Mouse (Mus musculus): ENCODE measurements around the gene Fbxo40. TPM values are rescaled to one million over a fixed set of nuclear protein-coding genes. Genes with fewer than 3 reads are reported as not detected.

The Fbxo40 gene
- polyA plus RNA-seq, 1 experiment from 2014 or later, result 0.11 TPM

- Histone ChIP-seq H3K4me3 (ENCODE audit: low read depth, low read length) (no peak overlapping the region), H3K9ac (ENCODE audit: low read length) (no peak overlapping the region), H3K27ac (ENCODE audit: low read depth, low read length) (no peak overlapping the region), H3K9me3 (ENCODE audit: control insufficient read depth, low read length) (no peaks in the 10 kb centered on the region), H3K36me3 (ENCODE audit: control insufficient read depth, insufficient read depth, low read length) (no peaks in the 10 kb centered on the region), H3K27me3 (ENCODE audit: control insufficient read depth, insufficient read depth, low read length) (no peaks in the 10 kb centered on the region), H3K4me2 (ENCODE audit: low read depth, low read length, severe bottlenecking) (no peak overlapping the region), H3K4me1 (replicated peaks; ENCODE audit: control insufficient read depth, insufficient read depth, low read length) (peaks cover 2% of the 10 kb centered on the region; the same call in 1 of the 2 replicates)
- DNase-seq (ENCODE audit: low spot score) (no peak), ATAC-seq (replicated peaks; ENCODE audit: low FRiP score) (no peak)
- WGBS, result 76% methylated on average over 6 of the region's 6 CpGs
These were observed 19.0 kb upstream of the Fbxo40 start for GRCm38 (mm10) chr16:37009262-37009661.

GRCm38 (mm10) chr16:36999366-36999972, 9.2 kb upstream of the Fbxo40 start:
- no peak overlapping the region for H3K9ac ChIP-seq (ENCODE audit: low read length)
- WGBS, result 83% methylated on average over 9 of the region's 9 CpGs
- no peak overlapping the region for H3K4me3 ChIP-seq (ENCODE audit: low read depth, low read length)
- no peak overlapping the region for H3K27ac ChIP-seq (ENCODE audit: low read depth, low read length)
- ATAC-seq (replicated peaks; ENCODE audit: low FRiP score), result no peak
- H3K4me1 ChIP-seq (replicated peaks; ENCODE audit: control insufficient read depth, insufficient read depth, low read length), result no peaks in the 10 kb centered on the region
- no peaks in the 10 kb centered on the region for H3K36me3 ChIP-seq (ENCODE audit: control insufficient read depth, insufficient read depth, low read length)
- no peaks in the 10 kb centered on the region for H3K27me3 ChIP-seq (ENCODE audit: control insufficient read depth, insufficient read depth, low read length)
- no peak overlapping the region for H3K4me2 ChIP-seq (ENCODE audit: low read depth, low read length, severe bottlenecking)
- DNase-seq (ENCODE audit: low spot score), result no peak
- no peaks in the 10 kb centered on the region for H3K9me3 ChIP-seq (ENCODE audit: control insufficient read depth, low read length)

GRCm38 (mm10) chr16:36997650-36998049, 7.4 kb upstream of the Fbxo40 start:
- Histone ChIP-seq H3K4me1 (replicated peaks; ENCODE audit: control insufficient read depth, insufficient read depth, low read length) (no peaks in the 10 kb centered on the region), H3K4me2 (ENCODE audit: low read depth, low read length, severe bottlenecking) (no peak overlapping the region), H3K36me3 (ENCODE audit: control insufficient read depth, insufficient read depth, low read length) (no peaks in the 10 kb centered on the region), H3K9me3 (ENCODE audit: control insufficient read depth, low read length) (no peaks in the 10 kb centered on the region), H3K9ac (ENCODE audit: low read length) (no peak overlapping the region), H3K27me3 (ENCODE audit: control insufficient read depth, insufficient read depth, low read length) (no peaks in the 10 kb centered on the region), H3K4me3 (ENCODE audit: low read depth, low read length) (no peak overlapping the region), H3K27ac (ENCODE audit: low read depth, low read length) (no peak overlapping the region)
- WGBS, result 84% methylated on average over 6 of the region's 6 CpGs
- ATAC-seq (replicated peaks; ENCODE audit: low FRiP score), result no peak
- DNase-seq (ENCODE audit: low spot score), result no peak

GRCm38 (mm10) chr16:36989493-36989892, 774 bp downstream of the Fbxo40 start:
- ATAC-seq (replicated peaks; ENCODE audit: low FRiP score) (no peak), DNase-seq (ENCODE audit: low spot score) (no peak)
- Histone ChIP-seq H3K4me2 (ENCODE audit: low read depth, low read length, severe bottlenecking) (no peak overlapping the region), H3K9me3 (ENCODE audit: control insufficient read depth, low read length) (no peaks in the 10 kb centered on the region), H3K4me3 (ENCODE audit: low read depth, low read length) (no peak overlapping the region), H3K9ac (ENCODE audit: low read length) (no peak overlapping the region), H3K27me3 (ENCODE audit: control insufficient read depth, insufficient read depth, low read length) (no peaks in the 10 kb centered on the region), H3K4me1 (replicated peaks; ENCODE audit: control insufficient read depth, insufficient read depth, low read length) (no peaks in the 10 kb centered on the region), H3K36me3 (ENCODE audit: control insufficient read depth, insufficient read depth, low read length) (no peaks in the 10 kb centered on the region), H3K27ac (ENCODE audit: low read depth, low read length) (no peak overlapping the region)
- 68% methylated on average over 8 of the region's 8 CpGs for WGBS

- Histone ChIP-seq H3K9me3 (ENCODE audit: control insufficient read depth, low read length) (no peaks in the 10 kb centered on the region), H3K4me2 (ENCODE audit: low read depth, low read length, severe bottlenecking) (no peak overlapping the region), H3K4me1 (replicated peaks; ENCODE audit: control insufficient read depth, insufficient read depth, low read length) (no peaks in the 10 kb centered on the region), H3K4me3 (ENCODE audit: low read depth, low read length) (no peak overlapping the region), H3K27ac (ENCODE audit: low read depth, low read length) (no peak overlapping the region), H3K36me3 (ENCODE audit: control insufficient read depth, insufficient read depth, low read length) (no peaks in the 10 kb centered on the region), H3K9ac (ENCODE audit: low read length) (no peak overlapping the region), H3K27me3 (ENCODE audit: control insufficient read depth, insufficient read depth, low read length) (no peaks in the 10 kb centered on the region)
- ATAC-seq (replicated peaks; ENCODE audit: low FRiP score) (no peak), DNase-seq (ENCODE audit: low spot score) (no peak)
These were observed 2.2 kb downstream of the Fbxo40 start for GRCm38 (mm10) chr16:36988066-36988465.

- Histone ChIP-seq H3K9ac (ENCODE audit: low read length) (no peak overlapping the region), H3K36me3 (ENCODE audit: control insufficient read depth, insufficient read depth, low read length) (no peaks in the 10 kb centered on the region), H3K4me3 (ENCODE audit: low read depth, low read length) (no peak overlapping the region), H3K27ac (ENCODE audit: low read depth, low read length) (no peak overlapping the region), H3K4me2 (ENCODE audit: low read depth, low read length, severe bottlenecking) (no peak overlapping the region), H3K4me1 (replicated peaks; ENCODE audit: control insufficient read depth, insufficient read depth, low read length) (no peaks in the 10 kb centered on the region), H3K27me3 (ENCODE audit: control insufficient read depth, insufficient read depth, low read length) (no peaks in the 10 kb centered on the region), H3K9me3 (ENCODE audit: control insufficient read depth, low read length) (no peaks in the 10 kb centered on the region)
- DNase-seq (ENCODE audit: low spot score) (no peak), ATAC-seq (replicated peaks; ENCODE audit: low FRiP score) (no peak)
- WGBS, result 71% methylated on average over 2 of the region's 2 CpGs
These were observed 2.9 kb downstream of the Fbxo40 start for GRCm38 (mm10) chr16:36987399-36987798.

GRCm38 (mm10) chr16:36985636-36986042, 4.6 kb downstream of the Fbxo40 start:
- no peaks in the 10 kb centered on the region for H3K36me3 ChIP-seq (ENCODE audit: control insufficient read depth, insufficient read depth, low read length)
- DNase-seq (ENCODE audit: low spot score) (no peak), ATAC-seq (replicated peaks; ENCODE audit: low FRiP score) (no peak)
- no peak overlapping the region for H3K9ac ChIP-seq (ENCODE audit: low read length)
- no peaks in the 10 kb centered on the region for H3K4me1 ChIP-seq (replicated peaks; ENCODE audit: control insufficient read depth, insufficient read depth, low read length)
- H3K4me2 ChIP-seq (ENCODE audit: low read depth, low read length, severe bottlenecking), result no peak overlapping the region
- 76% methylated on average over 5 of the region's 5 CpGs for WGBS
- no peak overlapping the region for H3K27ac ChIP-seq (ENCODE audit: low read depth, low read length)
- no peaks in the 10 kb centered on the region for H3K9me3 ChIP-seq (ENCODE audit: control insufficient read depth, low read length)
- H3K4me3 ChIP-seq (ENCODE audit: low read depth, low read length), result no peak overlapping the region
- no peaks in the 10 kb centered on the region for H3K27me3 ChIP-seq (ENCODE audit: control insufficient read depth, insufficient read depth, low read length)

GRCm38 (mm10) chr16:36983796-36984195, 6.5 kb downstream of the Fbxo40 start:
- H3K4me2 ChIP-seq (ENCODE audit: low read depth, low read length, severe bottlenecking), result no peak overlapping the region
- H3K27me3 ChIP-seq (ENCODE audit: control insufficient read depth, insufficient read depth, low read length), result no peaks in the 10 kb centered on the region
- no peak for DNase-seq (ENCODE audit: low spot score)
- H3K4me3 ChIP-seq (ENCODE audit: low read depth, low read length), result no peak overlapping the region
- 77% methylated on average over 1 of the region's 1 CpGs for WGBS
- H3K4me1 ChIP-seq (replicated peaks; ENCODE audit: control insufficient read depth, insufficient read depth, low read length), result no peaks in the 10 kb centered on the region
- H3K9ac ChIP-seq (ENCODE audit: low read length), result no peak overlapping the region
- no peaks in the 10 kb centered on the region for H3K36me3 ChIP-seq (ENCODE audit: control insufficient read depth, insufficient read depth, low read length)
- no peak for ATAC-seq (replicated peaks; ENCODE audit: low FRiP score)
- no peak overlapping the region for H3K27ac ChIP-seq (ENCODE audit: low read depth, low read length)
- no peaks in the 10 kb centered on the region for H3K9me3 ChIP-seq (ENCODE audit: control insufficient read depth, low read length)

GRCm38 (mm10) chr16:36979127-36979526, 11.1 kb downstream of the Fbxo40 start:
- no peak overlapping the region for H3K9ac ChIP-seq (ENCODE audit: low read length)
- no peak overlapping the region for H3K4me2 ChIP-seq (ENCODE audit: low read depth, low read length, severe bottlenecking)
- ATAC-seq (replicated peaks; ENCODE audit: low FRiP score), result no peak
- H3K4me3 ChIP-seq (ENCODE audit: low read depth, low read length), result no peak overlapping the region
- no peak overlapping the region for H3K27ac ChIP-seq (ENCODE audit: low read depth, low read length)
- H3K4me1 ChIP-seq (replicated peaks; ENCODE audit: control insufficient read depth, insufficient read depth, low read length), result no peaks in the 10 kb centered on the region
- DNase-seq (ENCODE audit: low spot score), result no peak
- WGBS, result 94% methylated on average over 2 of the region's 2 CpGs
- H3K27me3 ChIP-seq (ENCODE audit: control insufficient read depth, insufficient read depth, low read length), result no peaks in the 10 kb centered on the region
- no peaks in the 10 kb centered on the region for H3K36me3 ChIP-seq (ENCODE audit: control insufficient read depth, insufficient read depth, low read length)
- no peaks in the 10 kb centered on the region for H3K9me3 ChIP-seq (ENCODE audit: control insufficient read depth, low read length)
